Mouse (Mus musculus) urinary bladder, adult 18-20 months (tissue): ENCODE measurements around the gene Gale.
"Not testable (repeated sequence)": the region's sequence is repeated elsewhere in the genome, so short reads cannot be mapped to it uniquely, and the experiment has no call there.

ENCODE experiments used
- DNase-seq, 2 experiments: peaks; one replicate each; pipeline ENCODE4 v3.0.0; 2022; ENCODE audit warnings: low spot score in 2 of 2, mixed read lengths in 2 of 2

Gale gene

DNA sequence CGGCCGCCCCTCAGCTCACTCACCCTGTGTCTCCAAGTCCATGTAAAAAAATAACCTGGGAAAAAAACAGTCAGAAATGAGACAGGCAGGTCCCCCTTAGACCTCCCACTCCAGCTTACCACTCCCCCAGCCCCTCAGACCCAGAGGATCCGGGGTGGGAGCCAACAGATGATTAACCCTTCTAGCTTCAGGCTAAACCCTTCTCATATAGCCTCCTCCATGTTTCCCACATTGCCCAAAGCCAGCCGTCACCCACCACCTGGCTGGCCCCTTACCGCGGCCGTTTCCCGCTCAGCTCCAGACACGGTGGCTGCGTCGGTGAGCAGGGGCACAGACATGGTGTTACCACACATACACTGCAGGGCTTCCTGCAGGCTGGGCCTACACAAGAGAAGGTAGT lies 7.1 kb downstream of the Gale start:
- no peak for DNase-seq

DNA sequence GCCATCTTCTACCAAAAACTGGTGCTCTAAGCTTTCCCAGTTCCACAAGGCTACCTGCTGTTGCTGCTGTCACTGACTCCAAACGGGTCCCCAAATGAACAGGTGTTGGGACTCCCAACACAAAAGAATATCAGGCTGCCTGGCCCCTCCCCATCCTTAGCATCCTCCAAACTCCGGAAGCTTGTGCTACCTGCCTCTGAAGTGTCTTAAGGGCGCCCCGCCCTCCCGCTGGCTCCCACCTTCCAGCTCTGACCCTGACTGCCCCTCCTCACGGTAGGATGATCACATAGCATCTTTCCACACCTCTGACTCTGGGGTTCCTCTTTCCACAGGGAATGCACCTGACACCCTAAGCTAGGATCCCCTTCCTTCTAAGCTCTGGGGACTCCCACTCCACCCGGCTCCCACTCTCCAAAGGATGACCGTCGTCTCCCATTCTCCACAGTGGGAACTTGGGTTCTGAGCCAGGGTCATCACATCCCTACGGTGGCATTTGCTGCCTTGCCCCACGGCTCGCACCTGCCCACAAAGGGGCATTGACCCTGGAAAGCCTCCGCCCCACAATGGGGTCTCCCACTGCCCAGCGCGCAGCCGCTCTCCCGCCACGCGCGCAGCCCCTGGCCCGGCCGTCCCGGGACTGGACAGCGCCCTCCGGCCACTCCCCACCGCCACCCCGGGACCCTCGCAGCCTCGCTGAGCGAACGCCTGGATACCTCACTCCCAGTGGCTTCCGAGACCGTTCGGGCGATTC lies 8.5 kb downstream of the Gale start:
- no peak for DNase-seq

DNA sequence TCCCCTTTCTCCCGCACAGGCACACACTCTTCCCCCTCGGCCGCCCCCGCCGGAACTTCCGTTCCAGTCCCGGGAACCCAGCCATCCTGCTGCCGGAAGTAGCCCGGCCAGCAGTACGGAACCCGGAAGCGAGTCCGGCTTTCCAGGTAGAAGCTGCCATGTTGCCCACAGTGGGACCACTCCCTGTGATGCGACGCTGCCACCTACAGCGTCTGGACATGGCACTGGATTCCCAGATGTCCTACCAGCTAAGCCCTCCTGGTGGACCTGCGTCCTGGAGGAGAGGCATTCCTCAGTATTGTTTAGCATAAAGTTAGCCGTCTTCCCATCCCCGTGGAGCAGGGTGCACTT lies 9.0 kb downstream of the Gale start, which contains the start of gene Lypla2:
Gene Lypla2, minus strand, starts transcription at position 71 of the 351 bp plus-strand sequence.
- DNase-seq: peak; percentile 72 to 87

DNA sequence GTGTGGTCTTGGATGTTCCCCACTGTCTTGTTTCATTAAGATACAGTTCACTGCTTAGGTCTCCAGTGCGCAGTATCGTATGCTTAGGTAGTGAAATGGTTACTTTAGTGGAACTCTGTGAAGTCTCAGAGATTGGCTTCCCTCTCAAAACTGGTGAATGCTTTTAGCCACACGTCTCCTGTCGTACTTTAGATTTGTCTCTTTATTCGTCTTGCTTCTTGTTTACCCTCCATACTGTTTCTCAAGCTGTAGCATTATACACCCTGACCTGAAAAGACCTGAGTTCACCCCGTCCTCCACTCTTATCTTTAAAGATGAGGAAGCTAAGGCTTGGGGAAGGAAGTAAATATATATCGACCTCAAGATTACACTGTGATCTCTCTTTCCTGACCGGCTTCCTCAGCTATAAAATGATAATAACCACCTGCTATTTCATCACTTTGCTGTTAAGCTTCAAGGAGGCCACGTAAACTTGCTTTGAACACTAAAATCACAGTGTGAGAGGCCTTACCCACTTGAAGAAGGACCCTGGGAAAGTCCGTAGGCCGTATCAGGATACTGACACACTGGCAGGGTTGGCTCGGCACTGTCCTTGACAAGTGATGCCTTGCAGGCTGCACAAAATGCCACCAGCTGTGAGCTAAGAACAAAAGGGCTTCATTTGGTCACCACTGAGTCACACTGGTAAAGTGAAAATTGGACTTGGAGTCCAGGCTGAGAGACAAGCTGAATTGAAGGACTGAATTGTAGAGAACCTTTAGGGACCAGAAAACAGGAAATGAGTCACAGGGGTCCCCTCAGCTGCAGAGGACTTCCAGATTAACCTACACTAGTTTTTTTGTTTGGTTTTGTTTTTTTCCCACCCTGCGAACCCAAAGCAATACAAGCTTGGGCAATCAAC lies 9.6 kb downstream of the Gale start:
- DNase-seq: no peak

DNA sequence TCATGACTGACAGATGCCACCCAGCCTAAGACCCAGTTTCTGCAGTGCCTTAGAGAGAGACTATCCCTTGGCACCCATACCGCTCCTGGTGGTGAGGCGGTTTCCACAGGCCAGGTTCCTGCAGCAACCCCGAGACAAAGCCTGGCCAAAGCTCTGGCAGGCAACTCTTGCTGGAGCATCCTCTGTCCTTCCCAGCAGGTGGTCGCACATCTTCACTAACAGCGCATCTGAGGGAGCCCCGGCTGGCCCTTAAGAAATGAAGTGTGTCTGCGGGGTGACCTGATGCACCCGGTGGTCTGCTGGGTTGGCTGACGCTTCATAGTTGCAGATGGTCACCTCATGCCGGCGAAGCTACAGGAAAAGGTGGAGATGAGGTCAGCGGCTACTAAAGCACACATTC lies 12.6 kb downstream of the Gale start:
- no peak for DNase-seq

DNA sequence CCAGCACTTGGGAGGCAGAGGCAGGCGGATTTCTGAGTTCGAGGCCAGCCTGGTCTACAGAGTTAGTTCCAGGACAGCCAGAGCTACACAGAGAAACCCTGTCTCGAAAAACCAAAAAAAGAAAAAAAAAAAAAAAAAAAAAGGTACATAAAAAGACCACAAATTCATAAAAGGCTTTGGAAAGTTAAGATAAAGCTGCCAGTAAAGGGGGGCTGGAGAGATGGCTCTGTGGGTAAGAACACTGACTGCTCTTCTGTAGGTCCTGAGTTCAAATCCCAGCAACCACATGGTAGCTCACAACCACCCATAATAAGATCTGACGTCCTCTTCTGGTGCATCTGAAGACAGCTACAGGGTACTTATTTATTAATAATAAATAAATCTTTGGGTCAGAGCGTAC lies 16.7 kb downstream of the Gale start:
- DNase-seq: not testable (repeated sequence)

DNA sequence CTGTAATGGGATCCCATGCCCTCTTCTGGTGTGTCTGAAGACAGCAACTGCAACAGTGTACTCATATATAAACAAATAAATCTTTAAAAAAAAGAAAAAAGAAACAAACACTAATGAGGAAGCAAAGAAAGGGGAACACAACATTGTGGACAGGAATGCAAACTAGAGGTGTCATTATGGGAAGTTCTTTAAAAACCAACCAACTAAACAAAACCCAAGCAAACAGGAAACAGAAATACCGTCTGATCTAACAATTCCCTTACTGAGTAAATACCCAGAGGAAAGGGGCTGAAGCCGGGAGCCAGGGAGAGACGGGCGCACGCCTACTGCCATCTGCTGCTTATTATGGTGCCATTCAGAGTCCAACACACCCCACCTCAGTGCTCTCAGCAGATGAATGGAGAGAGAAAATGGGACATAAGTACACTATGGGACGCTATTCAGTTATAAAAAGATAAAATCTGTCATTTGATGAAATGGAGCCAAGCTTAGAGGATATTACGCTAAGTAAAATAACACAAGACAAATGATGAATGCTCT lies 18.1 kb downstream of the Gale start:
- DNase-seq: no peak

DNA sequence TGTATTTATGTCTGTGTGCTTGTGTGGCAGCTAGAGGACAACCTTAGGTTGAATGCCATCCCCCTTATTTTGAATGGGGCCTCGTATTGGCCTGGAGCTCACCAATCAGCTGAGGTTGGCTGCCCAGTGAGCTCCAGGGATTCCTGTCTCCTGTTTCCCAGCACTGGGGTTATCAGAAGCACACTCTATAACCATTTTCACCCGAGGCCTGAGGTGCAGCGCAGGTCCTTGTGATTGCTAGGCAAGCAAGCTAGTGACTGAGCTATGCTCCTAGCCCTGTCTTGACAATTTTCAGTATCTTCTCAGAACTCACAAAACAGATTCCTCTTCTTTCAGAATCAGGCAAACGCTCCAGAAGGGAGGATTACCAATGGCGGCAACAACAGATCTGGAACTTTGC lies 21.0 kb downstream of the Gale start:
- DNase-seq: no peak

DNA sequence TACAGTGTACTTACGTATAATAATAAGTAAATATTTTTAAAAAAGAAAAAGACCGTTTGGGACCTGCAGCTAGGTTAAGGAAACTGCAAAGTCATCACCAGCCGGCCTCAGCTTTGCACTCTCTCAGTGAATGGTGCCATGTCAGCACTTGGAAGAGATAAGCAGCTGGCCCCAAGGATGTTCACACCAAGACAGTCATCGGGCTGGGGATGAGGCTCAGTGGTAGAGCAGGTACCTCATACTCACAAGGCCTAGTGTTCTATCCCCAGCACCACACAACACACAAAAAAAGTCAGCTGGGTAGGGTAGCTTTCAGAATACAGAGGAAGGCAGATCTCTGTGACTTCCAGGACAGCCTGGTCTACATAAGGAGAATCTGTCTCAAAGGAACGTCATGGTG lies 21.7 kb downstream of the Gale start:
- no peak for DNase-seq

DNA sequence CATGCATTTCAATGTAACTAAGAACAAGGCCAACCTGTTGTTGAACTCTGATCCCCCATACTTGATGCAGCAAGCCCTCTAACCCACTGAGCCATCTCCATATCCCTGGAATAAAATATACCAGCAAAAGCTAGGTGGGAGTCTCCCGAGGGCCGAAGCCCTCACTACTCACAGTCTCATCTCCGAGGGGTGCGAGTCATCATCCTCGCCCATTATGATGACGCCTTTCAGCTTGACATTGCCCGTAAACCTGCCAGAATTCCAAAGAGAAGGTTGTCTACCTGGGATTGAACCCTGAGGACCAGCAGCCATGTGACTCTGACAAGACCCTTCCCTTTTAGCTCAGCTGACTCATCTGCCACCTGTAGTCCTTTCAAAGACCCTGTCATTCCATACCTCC lies 22.2 kb downstream of the Gale start:
- no peak for DNase-seq

DNA sequence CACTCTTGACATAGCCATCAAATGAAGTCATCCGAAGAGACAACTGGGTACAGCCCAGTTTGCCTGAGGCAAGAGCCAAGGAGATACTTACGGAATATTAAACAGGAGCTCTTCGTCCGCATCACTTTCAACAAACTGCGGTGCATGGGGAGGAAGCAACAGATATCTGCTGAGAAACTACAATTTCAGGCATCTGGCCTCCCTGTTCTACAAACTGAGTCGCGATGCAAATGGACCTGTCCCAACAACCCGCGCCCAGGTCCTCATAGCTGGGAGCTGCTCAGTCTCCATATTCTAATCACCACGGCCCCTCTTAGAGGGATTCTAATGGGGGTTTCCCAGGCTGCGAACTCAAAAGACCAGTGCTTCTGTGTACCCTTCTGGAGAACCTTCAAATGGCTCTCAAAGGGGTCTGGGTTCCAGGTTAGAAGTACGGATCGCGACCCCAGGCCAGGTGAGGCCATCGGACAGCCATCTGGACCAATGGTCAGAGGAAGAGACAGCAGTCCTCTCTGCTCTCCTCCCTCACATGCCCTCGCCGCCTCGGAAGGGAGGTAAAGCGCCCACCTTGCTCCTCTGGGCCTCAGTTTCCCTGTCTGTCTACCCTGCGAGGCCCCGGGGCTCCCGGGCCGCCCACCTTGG lies 22.9 kb downstream of the Gale start:
- DNase-seq: peak in 1 of 2 experiments; percentile 20

DNA sequence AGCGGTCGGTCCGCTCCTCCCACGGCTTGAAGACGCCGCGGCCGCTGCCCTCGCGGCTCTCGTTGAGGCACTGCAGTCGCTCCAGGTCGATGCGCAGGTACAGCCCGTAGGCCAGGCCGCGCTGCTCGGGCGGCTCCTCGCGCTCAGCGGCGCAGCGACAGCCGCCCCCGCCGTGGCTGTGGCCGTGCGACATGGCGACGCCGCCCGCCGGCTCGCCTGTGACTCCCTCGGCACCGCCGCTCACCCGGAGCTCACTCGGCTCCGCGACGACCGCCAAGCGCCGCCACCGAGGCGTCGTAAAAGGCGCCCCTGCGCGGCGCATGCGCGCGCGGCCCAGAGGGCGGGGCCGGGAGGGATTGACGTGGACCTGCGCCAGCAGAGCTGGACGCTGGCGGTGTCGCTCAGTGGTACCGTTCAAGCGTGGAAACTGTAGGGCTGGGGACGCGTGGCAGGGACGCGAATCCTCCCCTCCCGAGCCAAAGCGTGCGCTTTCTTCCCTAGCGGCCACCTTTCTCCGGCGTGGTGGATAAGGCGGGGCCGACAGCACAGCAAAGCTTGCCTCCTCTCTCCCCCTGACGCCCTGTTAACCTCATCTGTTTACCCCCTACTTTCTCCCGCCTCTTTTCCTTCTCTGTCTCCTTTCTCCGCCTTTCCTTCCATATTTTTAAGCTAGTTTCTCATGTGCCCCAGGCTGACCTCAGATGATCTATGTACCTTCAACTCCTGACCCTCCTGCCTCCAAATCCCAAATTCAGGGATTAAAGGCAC lies 23.6 kb downstream of the Gale start, which contains the start of gene Pithd1:
Gene Pithd1, minus strand, starts transcription at position 322 of the 768 bp plus-strand sequence.
- DNase-seq: peak; percentile 88 to 91

DNA sequence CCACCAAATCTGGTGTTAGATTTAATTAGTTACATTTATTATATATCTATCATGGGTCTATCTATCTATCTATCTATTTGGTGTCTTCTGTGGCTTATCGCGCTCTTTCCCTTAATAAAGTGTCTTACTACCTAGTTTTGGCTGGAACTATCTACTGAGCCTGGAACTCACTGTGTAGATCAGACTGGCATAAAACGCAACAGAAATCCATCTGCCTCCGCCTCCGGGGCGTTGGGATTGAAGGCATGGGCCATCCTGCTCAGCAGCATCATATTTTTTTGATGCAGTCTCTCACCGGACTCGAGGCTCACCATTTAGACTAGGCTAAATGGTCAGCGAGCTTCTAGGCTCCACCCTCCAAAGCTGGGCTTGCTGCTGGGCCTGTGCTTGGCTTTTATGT lies 24.2 kb downstream of the Gale start:
- no peak for DNase-seq

DNA sequence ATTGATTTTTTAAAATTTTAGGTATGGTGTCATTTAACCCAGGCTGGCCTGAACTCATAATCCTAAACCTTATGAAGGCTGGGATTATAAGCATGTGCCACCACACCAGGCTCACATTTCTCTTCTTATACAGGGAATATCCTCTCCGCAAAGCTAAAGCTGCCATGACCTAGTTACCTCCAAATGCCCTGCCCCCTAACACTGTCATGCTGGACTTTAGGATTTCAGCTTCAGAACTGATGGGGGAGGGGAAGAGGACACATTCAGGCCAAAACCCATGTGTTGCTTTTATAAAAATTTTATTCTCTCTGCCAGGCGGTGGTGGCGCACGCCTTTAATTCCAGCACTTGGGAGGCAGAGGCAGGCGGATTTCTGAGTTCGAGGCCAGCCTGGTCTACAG lies 30.4 kb downstream of the Gale start:
- no peak for DNase-seq

DNA sequence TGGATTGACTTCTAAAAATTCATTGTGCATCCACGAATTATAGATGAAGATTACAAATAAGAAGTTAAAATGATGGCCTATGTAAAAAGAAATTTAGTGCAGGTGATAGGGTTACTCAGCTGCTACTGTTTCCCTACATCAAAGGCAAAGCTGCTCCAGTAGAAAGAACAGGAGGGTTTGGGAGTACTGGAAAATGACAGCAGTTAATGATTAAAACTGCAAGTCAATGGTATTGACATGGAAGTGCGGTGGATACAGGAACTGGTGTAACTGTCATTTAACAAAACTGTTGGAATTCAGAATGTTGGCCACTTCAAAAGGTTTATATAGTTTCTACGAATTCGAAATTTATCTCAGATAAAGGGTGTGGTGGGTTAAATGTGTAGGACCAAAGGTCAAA lies 31.6 kb downstream of the Gale start:
- no peak for DNase-seq

DNA sequence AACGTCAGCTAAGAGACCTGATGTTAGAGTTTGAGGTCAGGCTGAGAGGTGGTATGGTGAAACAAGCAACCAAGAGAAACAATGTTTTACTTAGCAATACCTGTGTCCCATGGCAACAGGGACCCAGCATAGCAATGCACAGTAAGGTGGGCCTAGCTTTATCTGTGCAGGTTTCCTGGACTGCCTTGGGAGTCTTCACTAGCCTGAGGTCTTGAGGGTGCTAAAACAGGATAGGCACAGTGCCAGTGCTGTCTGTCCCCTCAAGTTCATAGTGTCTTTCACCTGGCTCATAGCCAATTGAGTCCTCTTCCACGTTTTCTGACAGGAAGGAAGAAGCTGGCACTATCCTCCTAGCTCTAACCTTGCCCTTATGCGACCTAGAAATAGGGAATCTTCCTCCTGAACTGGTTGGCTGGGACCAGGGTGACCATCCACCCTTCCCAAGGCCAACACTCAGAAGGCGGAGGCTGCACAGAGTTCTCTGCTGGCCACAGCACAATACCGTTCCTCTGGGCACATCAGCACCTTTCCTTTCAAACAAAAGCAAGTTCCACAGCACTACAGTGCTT lies 40.7 kb downstream of the Gale start:
- no peak for DNase-seq

DNA sequence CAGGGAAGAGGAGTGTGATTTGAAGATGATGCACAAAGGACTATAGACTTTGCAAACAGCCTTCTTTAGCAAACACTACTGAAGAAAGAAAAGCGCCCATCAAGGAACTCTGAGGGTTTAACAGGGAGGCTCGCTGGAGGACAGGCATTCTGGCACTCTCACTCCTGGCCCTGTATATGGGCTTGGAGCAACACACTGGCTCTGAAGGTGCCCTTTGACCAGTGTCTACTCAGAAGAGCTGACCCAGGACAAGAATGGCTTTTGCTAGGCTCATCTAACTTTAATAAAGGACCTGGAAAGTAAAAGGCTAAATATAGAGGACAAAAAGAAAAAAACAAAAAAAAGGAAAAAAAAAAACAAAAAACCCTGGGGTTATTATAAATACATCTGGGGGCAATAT lies 41.4 kb downstream of the Gale start:
- no peak for DNase-seq

DNA sequence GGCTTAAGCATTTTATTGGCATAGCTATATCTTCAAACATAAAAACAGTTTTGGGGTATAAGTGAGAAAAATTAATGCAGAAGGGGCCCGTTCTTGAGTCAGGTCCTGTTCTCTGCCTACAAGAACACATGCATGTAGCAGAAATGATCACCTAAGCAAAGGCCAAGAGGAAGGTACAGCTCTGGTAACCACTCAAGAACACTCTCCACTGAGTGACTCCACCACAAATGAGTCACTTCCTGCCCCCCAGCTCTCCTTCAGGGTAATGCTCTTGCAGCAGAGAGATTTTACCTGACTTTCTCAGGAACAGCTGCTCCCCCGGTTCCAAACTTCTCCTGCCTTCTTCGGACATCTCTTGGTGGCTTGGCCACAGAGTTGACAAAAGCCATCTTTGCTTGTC lies 43.3 kb downstream of the Gale start:
- DNase-seq: no peak

DNA sequence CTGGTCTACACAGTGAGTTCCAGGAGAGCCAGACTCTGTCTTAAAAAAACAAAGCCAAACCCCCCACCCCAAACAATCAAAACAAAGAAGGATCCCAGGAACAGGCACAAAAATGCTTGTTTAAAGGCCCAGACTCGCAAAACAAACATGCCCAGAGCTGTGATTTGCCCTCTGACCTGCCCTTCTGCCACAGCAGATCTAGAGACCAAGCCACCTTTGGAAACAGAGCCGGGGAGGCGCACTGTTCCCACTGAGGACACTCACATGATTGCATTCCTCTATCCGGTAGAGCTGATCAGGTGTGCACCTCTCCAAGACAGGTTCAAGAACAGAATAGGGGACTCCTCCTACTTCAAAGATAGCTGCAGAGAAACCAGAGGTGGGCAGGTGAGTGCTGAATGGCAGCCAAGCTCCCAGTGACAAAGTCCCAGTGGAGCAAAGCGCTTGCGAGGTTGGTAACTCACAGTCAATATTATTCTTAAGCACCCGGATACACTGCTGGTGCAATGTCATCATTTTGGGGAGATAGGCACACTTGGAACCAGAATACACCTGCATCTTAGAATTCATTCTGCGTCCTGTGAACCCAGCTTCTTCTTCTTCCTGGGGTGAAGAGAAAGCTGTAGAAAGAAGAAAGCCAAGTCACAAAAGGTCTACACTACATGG lies 45.4 kb downstream of the Gale start:
- DNase-seq: no peak

DNA sequence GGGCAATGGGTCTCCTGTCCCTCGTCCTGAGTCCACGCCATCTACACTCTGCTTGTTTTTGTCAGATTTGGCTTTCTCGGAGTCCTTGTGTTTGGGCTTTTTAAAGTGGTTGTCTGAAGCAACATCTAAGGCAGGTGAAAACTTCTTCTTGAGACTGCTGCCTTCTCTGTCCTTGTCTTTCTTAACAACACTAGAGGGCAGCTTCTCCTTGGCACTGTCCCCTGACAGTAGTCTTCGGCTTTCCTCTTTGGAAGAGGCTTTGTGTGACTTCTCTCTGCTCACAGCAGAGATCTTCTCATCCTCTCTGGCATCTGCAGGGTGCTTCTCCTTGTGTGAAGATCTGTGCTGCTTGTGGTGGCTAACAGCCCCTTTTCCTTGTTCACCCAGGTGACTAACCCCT lies 47.1 kb downstream of the Gale start:
- DNase-seq: no peak
